Mouse (Mus musculus) heart, adult 2 months (tissue): Measurements from ENCODE around the gene B3gnt5.

Experiments
- CTCF ChIP-seq: fragments of 200-600 bp; IDR thresholded peaks from 2 replicates; pipeline ENCODE4 v1.8.1; 2022; ENCODE audit warnings: antibody characterized with exemption, mild to moderate bottlenecking, moderate library complexity
- POLR2A ChIP-seq: fragments of 200-500 bp; IDR thresholded peaks from 2 replicates; pipeline ENCODE4 v1.6.1; 2011; ENCODE audit warnings: mild to moderate bottlenecking, low read depth, low read length, control low read depth; ENCODE audit not compliant: insufficient read depth

DNA sequence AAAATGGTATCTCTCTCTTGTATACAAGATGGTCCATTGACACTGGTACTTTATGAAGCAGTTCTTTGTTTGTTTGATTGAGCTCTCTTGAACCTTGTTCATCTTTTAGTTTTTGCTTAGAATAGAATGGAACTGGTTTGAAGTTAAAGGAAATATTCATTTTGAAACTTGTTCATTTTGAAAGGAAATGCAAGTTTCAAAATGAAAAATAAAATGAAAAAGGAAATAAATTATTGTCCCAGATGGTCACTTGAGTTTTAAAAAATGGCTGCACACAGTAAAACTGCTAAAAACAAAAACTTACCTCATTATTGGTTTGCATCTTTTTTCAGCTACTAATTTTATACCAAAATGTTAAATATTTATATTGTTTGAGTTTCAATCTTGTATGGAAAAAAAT is 12.0 kb downstream of the B3gnt5 start:
- no peak for TF ChIP-seq CTCF
- TF ChIP-seq POLR2A, result no peak
